Mouse (Mus musculus): ENCODE data around the gene Kctd11.

DNA sequence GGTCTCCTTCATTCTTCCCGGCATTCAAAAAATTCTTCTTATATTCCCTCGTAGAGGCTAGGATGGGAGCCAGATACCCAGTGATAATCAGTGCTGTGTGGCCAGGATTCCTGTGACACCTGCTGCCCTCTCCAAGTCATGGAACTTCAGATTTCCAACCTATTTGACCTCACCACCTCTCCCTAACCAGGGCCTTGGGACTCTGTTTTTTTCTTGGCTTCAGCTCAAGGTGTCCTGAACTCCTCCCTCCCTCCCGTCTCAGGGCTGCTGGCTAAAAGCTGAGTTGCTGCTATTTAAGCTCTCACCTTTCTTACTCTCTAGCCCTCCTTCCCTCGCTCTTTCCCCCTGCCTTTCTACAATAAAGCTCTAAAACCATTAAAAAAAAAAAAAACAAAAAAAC is 18.7 kb upstream of the Kctd11 start:
- no peak for TF ChIP-seq EP300 (optimal IDR thresholded peaks at IDR 0.05)
- no peak for TF ChIP-seq CTCF (IDR thresholded peaks at IDR 0.05; ENCODE audit: low read depth)

Measured in stomach, postnatal 0 days (tissue).